Mouse (Mus musculus) lung, postnatal 14 days (tissue): Measurements from ENCODE around the gene H2-M10.6.
"Not testable (repeated sequence)": the region's sequence is repeated elsewhere in the genome, so short reads cannot be mapped to it uniquely, and the experiment has no call there.

ENCODE experiments used
- DNase-seq: peaks from one replicate; pipeline ENCODE4 v3.0.0; 2021

Gene H2-M10.6

GRCm38 (mm10) chr17:36811871-36812270 lies at the start of gene H2-M10.6:
TSS of gene H2-M10.6 (plus strand) at chr17:36812171.
- no peak for DNase-seq

- no peak for DNase-seq
Observed at GRCm38 (mm10) chr17:36763816-36764215, 48.2 kb upstream of the H2-M10.6 start.

- DNase-seq, result peak; percentile 7
Observed at GRCm38 (mm10) chr17:36764244-36764643, 47.7 kb upstream of the H2-M10.6 start.

GRCm38 (mm10) chr17:36765403-36765802 lies 46.6 kb upstream of the H2-M10.6 start:
- not testable (repeated sequence) for DNase-seq

- DNase-seq, result not testable (repeated sequence)
Observed at GRCm38 (mm10) chr17:36772610-36773009, 39.4 kb upstream of the H2-M10.6 start, which contains the start of gene H2-M10.5. TSS of gene H2-M10.5 (plus strand) at chr17:36772910.

- no peak for DNase-seq
Observed at GRCm38 (mm10) chr17:36781533-36781932, 30.4 kb upstream of the H2-M10.6 start.

GRCm38 (mm10) chr17:36786483-36786886 lies 25.5 kb upstream of the H2-M10.6 start:
- DNase-seq, result peak; percentile 32

- no peak for DNase-seq
Observed at GRCm38 (mm10) chr17:36788351-36788750, 23.6 kb upstream of the H2-M10.6 start.

GRCm38 (mm10) chr17:36788801-36789200 lies 23.2 kb upstream of the H2-M10.6 start:
- DNase-seq, result peak; percentile 73

- DNase-seq, result no peak
Observed at GRCm38 (mm10) chr17:36799493-36799892, 12.5 kb upstream of the H2-M10.6 start.

- DNase-seq, result not testable (repeated sequence)
Observed at GRCm38 (mm10) chr17:36799921-36800462, 12.0 kb upstream of the H2-M10.6 start.

- peak; percentile 62 for DNase-seq
Observed at GRCm38 (mm10) chr17:36824005-36824404, 12.0 kb downstream of the H2-M10.6 start.

GRCm38 (mm10) chr17:36825525-36825924 lies 13.6 kb downstream of the H2-M10.6 start:
- DNase-seq, result no peak

GRCm38 (mm10) chr17:36826002-36826401 lies 14.0 kb downstream of the H2-M10.6 start:
- peak; percentile 92 for DNase-seq

- no peak for DNase-seq
Observed at GRCm38 (mm10) chr17:36828488-36828887, 16.5 kb downstream of the H2-M10.6 start.

- DNase-seq, result no peak
Observed at GRCm38 (mm10) chr17:36830470-36830869, 18.5 kb downstream of the H2-M10.6 start.

GRCm38 (mm10) chr17:36832694-36833093 lies 20.7 kb downstream of the H2-M10.6 start:
- no peak for DNase-seq

- DNase-seq, result peak; percentile 60
Observed at GRCm38 (mm10) chr17:36835591-36836426, 23.8 kb downstream of the H2-M10.6 start.

GRCm38 (mm10) chr17:36836427-36836812 lies 24.4 kb downstream of the H2-M10.6 start:
- DNase-seq, result peak; percentile 12

GRCm38 (mm10) chr17:36836874-36837647 lies 25.1 kb downstream of the H2-M10.6 start, which contains the start of gene Trim26:
TSS of gene Trim26 (plus strand) at chr17:36837134.
- DNase-seq, result peak; percentile 99

GRCm38 (mm10) chr17:36839001-36839400 lies 27.0 kb downstream of the H2-M10.6 start:
- no peak for DNase-seq

GRCm38 (mm10) chr17:36839931-36840330 lies 28.0 kb downstream of the H2-M10.6 start:
- no peak for DNase-seq

GRCm38 (mm10) chr17:36840961-36841445 lies 29.0 kb downstream of the H2-M10.6 start:
- no peak for DNase-seq
